17 mouse cellular contexts compared by ENCODE assay signal in genomic region chr5:51729771-51730170, GRCm38 (mm10).
DNase-seq lines count a peak whose midpoint lies in the region; TF ChIP-seq lines count a peak whose summit lies in the region.
"Had no signal": no experiment of that assay in that cellular context is flagged by ENCODE, and none has a peak within 500 bp of the region (broad histone marks: within the 10 kb centered on the region; RNA-seq: fewer than 3 reads in every experiment).

No protein-coding gene starts in this region.

- DNase-seq in MEL (ENCODE audit: low read depth, low spot score): peak; percentile 56
- no peak for DNase-seq in adrenal gland, postnatal 14 days
- DNase-seq: adrenal gland, adult 2 months; adrenal gland, adult 8-10 months; adrenal gland, postnatal 10 days; adrenal gland, postnatal 25 days; adrenal gland, postnatal 36 days; B cell, adult 2 months; cerebellum, adult 11 months; cerebellum, adult 11-12 months; cerebellum, adult 18-20 months; cerebellum, adult 2 months; cerebellum, adult 8-10 months; cerebellum, adult 9-10 months had no signal

- TF ChIP-seq POLR2A in MEL (IDR thresholded peaks at IDR 0.05; ENCODE audit: control insufficient read depth in 1 of 2, insufficient read depth in 1 of 2, low read depth in 1 of 2, low read length in 2 of 2, poor library complexity in 1 of 2): no peak

- peaks cover 4 to 14% of the 10 kb centered on the region in 2 experiments; a peak in 1 of 4 replicates for H3K4me1 ChIP-seq in MEL (ENCODE audit: control insufficient read depth in 1 of 2, insufficient read depth in 2 of 2, low read length in 2 of 2)

- H3K27me3 ChIP-seq in MEL (ENCODE audit: control insufficient read depth in 1 of 2, insufficient read depth in 2 of 2, low read length in 2 of 2): no peaks in the 10 kb centered on the region
- H3K27me3 ChIP-seq: CH12.LX, Patski had no signal

- no peak for TF ChIP-seq RAD21 in MEL (IDR thresholded peaks at IDR 0.05; ENCODE audit: low read depth, low read length)

- no peak overlapping the region for H3K9ac ChIP-seq in MEL (ENCODE audit: control insufficient read depth, low read depth, low read length, poor library complexity, severe bottlenecking)

- peak overlapping the region; percentile 23; the same call in 1 of the 2 replicates for H3K27ac ChIP-seq in MEL (ENCODE audit: control insufficient read depth, low read depth, low read length)

- no peak for TF ChIP-seq CTCF in MEL (IDR thresholded peaks at IDR 0.05 in 2 of 3, conservative IDR thresholded peaks at IDR 0.05 in 1 of 3; ENCODE audit: control insufficient read depth in 1 of 3, insufficient read depth in 1 of 3, low read depth in 2 of 3, low read length in 3 of 3, poor library complexity in 1 of 3, severe bottlenecking in 1 of 3)

- H3K9me3 ChIP-seq in MEL (replicated peaks; ENCODE audit: insufficient read depth, low read length): no peaks in the 10 kb centered on the region

- H3K79me2 ChIP-seq in MEL (ENCODE audit: control insufficient read depth, insufficient read depth, low read length, poor library complexity): no peaks in the 10 kb centered on the region

- peak; percentile 46 to 87 for TF ChIP-seq EP300 in MEL (IDR thresholded peaks at IDR 0.05; ENCODE audit: low read depth in 1 of 2, low read length in 2 of 2)

- peaks cover 0 to 9% of the 10 kb centered on the region in 2 experiments; a peak in 2 of 4 replicates for H3K36me3 ChIP-seq in MEL (ENCODE audit: control insufficient read depth in 1 of 2, insufficient read depth in 2 of 2, low read length in 2 of 2)
- H3K36me3 ChIP-seq: G1E had no signal

- H3K4me3 ChIP-seq in MEL (ENCODE audit: control insufficient read depth in 1 of 2, insufficient read depth in 1 of 2, low read depth in 2 of 2, low read length in 2 of 2): no peak overlapping the region

TF ChIP-seq in MEL, 35 proteins besides CTCF, POLR2A, EP300 and RAD21:
- no peak for TF ChIP-seq MAZ (IDR thresholded peaks at IDR 0.05; ENCODE audit: low read depth, low read length)
- no peak for TF ChIP-seq RCOR1 (IDR thresholded peaks at IDR 0.05; ENCODE audit: low read depth, low read length)
- TF ChIP-seq ZMIZ1 (IDR thresholded peaks at IDR 0.05; ENCODE audit: low read depth, low read length): no peak
- no peak for TF ChIP-seq ZNF384 (IDR thresholded peaks at IDR 0.05; ENCODE audit: low read depth, low read length)
- no peak for TF ChIP-seq TAL1 (IDR thresholded peaks at IDR 0.05; ENCODE audit: low read length)
- no peak for TF ChIP-seq UBTF (IDR thresholded peaks at IDR 0.05; ENCODE audit: borderline replicate concordance, insufficient read depth, low read depth, low read length)
- TF ChIP-seq GABPA (IDR thresholded peaks at IDR 0.05; ENCODE audit: low read depth, low read length): no peak
- TF ChIP-seq HCFC1 (IDR thresholded peaks at IDR 0.05; ENCODE audit: low read depth, low read length): no peak
- TF ChIP-seq MAFK (IDR thresholded peaks at IDR 0.05; ENCODE audit: borderline replicate concordance, low read depth, low read length): no peak
- TF ChIP-seq SMC3 (IDR thresholded peaks at IDR 0.05; ENCODE audit: low read depth, low read length): no peak
- TF ChIP-seq MXI1 (IDR thresholded peaks at IDR 0.05; ENCODE audit: low read depth, low read length): no peak
- no peak for TF ChIP-seq ZC3H11A (IDR thresholded peaks at IDR 0.05; ENCODE audit: low read depth, low read length)
- TF ChIP-seq MYB (IDR thresholded peaks at IDR 0.05; ENCODE audit: low read depth, low read length): no peak; the same call in 1 of the 2 replicates
- TF ChIP-seq JUND (IDR thresholded peaks at IDR 0.05; ENCODE audit: low read depth, low read length): no peak
- no peak for TF ChIP-seq NELFE (IDR thresholded peaks at IDR 0.05; ENCODE audit: low read depth, low read length)
- no peak for TF ChIP-seq USF1 (IDR thresholded peaks at IDR 0.05; ENCODE audit: low read depth, low read length)
- no peak for TF ChIP-seq NRF1 (IDR thresholded peaks at IDR 0.05; ENCODE audit: insufficient read depth, low read depth, low read length, poor library complexity, severe bottlenecking)
- TF ChIP-seq BHLHE40 (IDR thresholded peaks at IDR 0.05; ENCODE audit: borderline replicate concordance, low read depth, low read length): no peak
- no peak for TF ChIP-seq ZKSCAN1 (IDR thresholded peaks at IDR 0.05; ENCODE audit: low read depth, low read length)
- no peak for TF ChIP-seq MAX (IDR thresholded peaks at IDR 0.05; ENCODE audit: low read length)
- TF ChIP-seq E2F4 (IDR thresholded peaks at IDR 0.05; ENCODE audit: borderline replicate concordance, low read depth, low read length): no peak
- no peak for TF ChIP-seq CHD1 (IDR thresholded peaks at IDR 0.05; ENCODE audit: low read depth, low read length)
- TF ChIP-seq POLR2AphosphoS5 (IDR thresholded peaks at IDR 0.05; ENCODE audit: borderline replicate concordance, low read depth, low read length): no peak
- peak; percentile 14; the same call in 1 of the 2 replicates for TF ChIP-seq ELF1 (IDR thresholded peaks at IDR 0.05; ENCODE audit: low read depth, low read length)
- peak; percentile 36; the same call in 1 of the 2 replicates for TF ChIP-seq GATA1 (IDR thresholded peaks at IDR 0.05; ENCODE audit: low read depth, low read length)
- TF ChIP-seq CHD2 (IDR thresholded peaks at IDR 0.05; ENCODE audit: low read length): no peak
- peak; percentile 33; the same call in 1 of the 2 replicates for TF ChIP-seq SIN3A (IDR thresholded peaks at IDR 0.05; ENCODE audit: low read length)
- no peak for TF ChIP-seq MEF2A (IDR thresholded peaks at IDR 0.05; ENCODE audit: extremely low read depth, insufficient replicate concordance, low read depth, low read length, poor library complexity, severe bottlenecking)
- peak; percentile 74; the same call in 1 of the 2 replicates for TF ChIP-seq TCF12 (IDR thresholded peaks at IDR 0.05; ENCODE audit: low read depth, low read length)
- TF ChIP-seq MYC (IDR thresholded peaks at IDR 0.05; ENCODE audit: low read depth, low read length): no peak
- no peak for TF ChIP-seq POLR2AphosphoS2 (IDR thresholded peaks at IDR 0.05; ENCODE audit: low read length)
- peak; percentile 82; the same call in 1 of the 2 replicates for TF ChIP-seq ETS1 (IDR thresholded peaks at IDR 0.05; ENCODE audit: low read depth, low read length)
- TF ChIP-seq KAT2A (conservative IDR thresholded peaks at IDR 0.05; ENCODE audit: low read depth, low read length): no peak; the same call in 1 of the 2 replicates
- TF ChIP-seq TBP (IDR thresholded peaks at IDR 0.05; ENCODE audit: low read depth, low read length): no peak
